Mouse (Mus musculus) small intestine, adult 2 months (tissue): ENCODE measurements around the gene Taar3. TPM values are rescaled to one million over a fixed set of nuclear protein-coding genes. Genes with fewer than 3 reads are reported as not detected.

Experiments
- H3K27ac ChIP-seq: fragments of 200-500 bp; 2 replicates; pipeline ENCODE4 v1.5.1; 2012; ENCODE audit warnings: low read depth, low read length, control low read depth, inconsistent platforms; ENCODE audit not compliant: insufficient read depth
- H3K27me3 ChIP-seq: fragments of 200-500 bp; 2 replicates; pipeline ENCODE4 v1.6.1; 2012; ENCODE audit warnings: mild to moderate bottlenecking, moderate library complexity, low read length, inconsistent platforms; ENCODE audit not compliant: control insufficient read depth, insufficient read depth
- H3K36me3 ChIP-seq: fragments of 200-500 bp; 2 replicates; pipeline ENCODE4 v1.6.1; 2012; ENCODE audit warnings: mild to moderate bottlenecking, low read length, control low read depth, inconsistent platforms; ENCODE audit not compliant: control insufficient read depth, insufficient read depth
- H3K4me1 ChIP-seq: fragments of 200-500 bp; 2 replicates; pipeline ENCODE4 v1.6.1; 2012; ENCODE audit warnings: low read length, inconsistent platforms, mixed read lengths; ENCODE audit not compliant: control insufficient read depth, insufficient read depth, insufficient read length
- H3K4me3 ChIP-seq: fragments of 200-500 bp; 2 replicates; pipeline ENCODE4 v1.5.1; 2012; ENCODE audit warnings: low read depth, mild to moderate bottlenecking, control low read depth, inconsistent platforms, low read length, moderate library complexity
- CTCF ChIP-seq: fragments of 200-500 bp; IDR thresholded peaks from 2 replicates; pipeline ENCODE4 v1.5.1; 2012; ENCODE audit warnings: low read depth, mild to moderate bottlenecking, control low read depth, inconsistent platforms, low read length, moderate library complexity, mixed read lengths; ENCODE audit not compliant: insufficient replicate concordance, insufficient read length; ENCODE audit errors: extremely low read depth
- POLR2A ChIP-seq: fragments of 200-500 bp; IDR thresholded peaks from 2 replicates; pipeline ENCODE4 v1.6.1; 2012; ENCODE audit warnings: low read depth, mild to moderate bottlenecking, control low read depth, inconsistent platforms, low read length, moderate library complexity
- WGBS: fragments of 180-500 bp; shearing (Covaris S2); methylation state at CpG from one replicate; pipeline ENCODE4 v1.1.7; 2018; 5-methylcytosine and 5-hydroxymethylcytosine counted together
- polyA plus RNA-seq: library from polyadenylated mRNA; depleted of rRNA; stranded (reverse); fragments of >200 nt; gene quantifications from 2 replicates; pipeline ENCODE4 v1.2.3, GENCODE M21; 2012; rRNA removed

Gene Taar3
- polyA plus RNA-seq, 1 experiment: not detected

DNA sequence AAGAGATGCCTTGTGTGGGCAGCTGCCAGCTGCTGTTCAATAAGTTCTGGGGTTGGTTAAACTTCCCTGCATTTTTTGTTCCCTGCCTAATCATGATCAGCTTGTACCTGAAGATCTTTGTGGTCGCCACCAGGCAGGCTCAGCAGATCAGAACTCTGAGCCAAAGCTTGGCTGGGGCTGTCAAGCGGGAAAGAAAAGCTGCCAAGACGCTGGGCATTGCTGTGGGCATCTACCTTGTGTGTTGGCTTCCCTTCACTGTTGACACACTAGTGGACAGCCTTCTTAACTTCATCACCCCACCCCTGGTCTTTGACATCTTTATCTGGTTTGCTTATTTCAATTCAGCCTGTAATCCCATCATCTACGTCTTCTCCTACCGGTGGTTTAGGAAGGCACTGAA, 21.9 kb downstream of the Taar3 start:
- no peak overlapping the region for H3K4me3 ChIP-seq
- no peaks in the 10 kb centered on the region for H3K27me3 ChIP-seq
- TF ChIP-seq POLR2A (no peak), CTCF (no peak)
- H3K36me3 ChIP-seq: no peaks in the 10 kb centered on the region
- 87% methylated on average over 5 of the region's 5 CpGs for WGBS
- H3K4me1 ChIP-seq: no peaks in the 10 kb centered on the region
- H3K27ac ChIP-seq: no peak overlapping the region

DNA sequence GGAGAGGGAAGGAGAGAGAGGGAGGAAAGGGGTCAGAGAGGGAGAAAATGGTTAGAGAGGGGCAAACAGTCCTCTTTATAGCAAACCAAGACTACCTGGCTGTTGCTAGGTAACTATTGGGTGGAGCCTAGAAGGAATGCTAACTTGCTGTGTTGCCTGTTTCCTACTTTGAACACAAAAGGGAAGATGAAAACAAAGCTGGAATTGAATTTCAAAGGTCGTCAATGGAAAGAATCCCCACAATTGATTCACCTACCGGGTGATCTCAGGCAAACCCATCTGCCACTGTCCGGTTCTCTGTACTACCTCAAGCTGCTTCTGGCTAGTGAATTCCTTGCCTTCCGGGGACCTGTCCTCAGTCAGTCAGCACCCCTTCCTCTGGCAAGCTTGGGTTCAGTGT, 28.6 kb downstream of the Taar3 start:
- no peaks in the 10 kb centered on the region for H3K27me3 ChIP-seq
- 45% methylated on average over 4 of the region's 4 CpGs for WGBS
- TF ChIP-seq POLR2A (no peak), CTCF (no peak)
- no peak overlapping the region for H3K4me3 ChIP-seq
- H3K36me3 ChIP-seq: no peaks in the 10 kb centered on the region
- no peaks in the 10 kb centered on the region for H3K4me1 ChIP-seq
- H3K27ac ChIP-seq: no peak overlapping the region

DNA sequence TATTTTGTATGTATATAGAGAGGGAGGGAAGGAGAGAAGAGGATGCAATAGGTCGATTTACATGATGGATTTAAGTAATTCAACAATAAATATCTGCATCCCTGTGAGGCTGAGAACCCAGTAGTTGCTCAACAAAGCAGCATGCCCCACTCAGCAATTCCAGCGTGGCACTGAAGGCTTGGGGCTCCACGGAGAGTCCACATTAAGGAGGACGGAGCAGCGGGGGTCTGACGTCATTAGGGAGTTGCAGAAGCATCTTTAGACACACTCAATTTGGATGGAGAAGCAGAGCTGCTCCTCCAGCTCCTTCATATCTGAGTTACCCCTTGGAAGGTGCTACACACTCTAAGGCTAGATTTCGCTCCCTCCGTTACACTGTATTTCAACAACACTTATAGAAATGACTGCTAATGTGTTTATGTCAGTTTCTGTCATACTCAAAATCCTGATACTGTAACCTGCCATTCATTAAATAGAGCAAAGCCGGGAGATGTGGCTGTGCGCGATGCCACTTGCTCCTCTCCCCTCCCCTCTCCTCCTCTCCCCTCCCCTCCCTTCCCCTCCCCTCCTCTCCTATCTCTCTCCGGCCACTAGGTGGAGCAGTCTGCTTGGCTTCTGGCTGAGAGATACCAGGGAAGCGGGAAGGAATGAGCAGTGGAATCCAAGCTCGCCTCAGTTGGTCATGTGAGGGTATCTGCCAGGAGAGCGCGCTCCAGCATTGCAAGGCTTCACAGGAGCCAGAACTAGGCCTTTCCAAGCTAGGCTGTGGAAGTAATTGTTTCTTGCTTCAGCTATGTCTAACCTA, 29.7 kb downstream of the Taar3 start:
- 43% methylated on average over 16 of the region's 16 CpGs for WGBS
- Histone ChIP-seq H3K27me3 (no peaks in the 10 kb centered on the region), H3K4me3 (no peak overlapping the region)

DNA sequence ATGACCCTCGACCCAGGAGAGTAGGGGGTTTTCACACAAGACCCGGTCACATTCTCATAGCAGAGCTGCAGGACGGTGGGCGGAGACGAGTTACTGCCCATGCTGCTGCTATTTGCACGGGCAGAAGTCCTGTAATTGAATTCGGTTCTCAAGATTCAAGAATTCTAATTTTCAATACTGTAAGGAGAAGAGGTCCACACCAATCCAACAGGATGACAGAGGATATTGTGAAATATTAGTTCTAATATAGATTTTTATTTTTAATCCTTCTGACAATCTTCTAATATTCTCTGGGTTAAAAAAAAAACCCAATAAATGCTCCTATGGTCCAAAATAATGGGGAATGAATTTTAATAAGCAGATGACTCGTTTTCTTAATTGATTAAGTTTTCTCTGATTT, 36.2 kb downstream of the Taar3 start, which contains the start of gene Taar6:
TSS of gene Taar6 (minus strand) at position 101 of the 400 bp plus-strand sequence.
- WGBS: 82% methylated on average over 8 of the region's 8 CpGs
- no peak within 1 kb of the TSS for H3K4me3 ChIP-seq
- no peaks in the 10 kb centered on the region for H3K27me3 ChIP-seq
- H3K36me3 ChIP-seq: no peaks in the 10 kb centered on the region
- no peak within 1 kb of the TSS for H3K27ac ChIP-seq
- TF ChIP-seq POLR2A (no peak), CTCF (no peak)
- H3K4me1 ChIP-seq: no peaks in the 10 kb centered on the region

More for the DNA sequence above, 29.7 kb downstream of the Taar3 start:
- Histone ChIP-seq H3K36me3 (no peaks in the 10 kb centered on the region), H3K27ac (no peak overlapping the region), H3K4me1 (no peaks in the 10 kb centered on the region)
- TF ChIP-seq POLR2A (no peak), CTCF (peak; percentile 85; the same call in 1 of the 2 replicates)

DNA sequence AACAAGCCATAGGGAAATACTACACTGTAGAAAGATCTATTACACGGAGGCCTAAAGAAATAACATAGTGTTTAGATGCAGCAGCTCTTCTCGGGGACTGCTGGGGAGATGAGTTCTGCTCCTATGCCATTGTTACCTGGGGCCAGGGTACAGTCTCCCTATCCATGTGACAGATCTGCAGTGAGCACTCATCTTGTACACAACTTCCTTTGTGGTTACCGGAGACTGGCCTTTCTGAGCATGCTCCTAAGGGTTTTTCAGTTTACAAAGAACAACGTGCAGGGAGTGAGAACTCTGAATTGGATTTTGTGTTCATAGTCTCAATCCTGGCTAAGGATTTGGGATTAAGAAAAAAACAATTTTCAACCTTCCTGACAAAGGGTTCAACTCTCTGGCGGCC, 37.1 kb downstream of the Taar3 start:
- Histone ChIP-seq H3K27me3 (no peaks in the 10 kb centered on the region), H3K4me3 (no peak overlapping the region), H3K27ac (no peak overlapping the region), H3K4me1 (no peaks in the 10 kb centered on the region), H3K36me3 (no peaks in the 10 kb centered on the region)
- WGBS: 58% methylated on average over 5 of the region's 5 CpGs
- TF ChIP-seq CTCF (no peak), POLR2A (no peak)

DNA sequence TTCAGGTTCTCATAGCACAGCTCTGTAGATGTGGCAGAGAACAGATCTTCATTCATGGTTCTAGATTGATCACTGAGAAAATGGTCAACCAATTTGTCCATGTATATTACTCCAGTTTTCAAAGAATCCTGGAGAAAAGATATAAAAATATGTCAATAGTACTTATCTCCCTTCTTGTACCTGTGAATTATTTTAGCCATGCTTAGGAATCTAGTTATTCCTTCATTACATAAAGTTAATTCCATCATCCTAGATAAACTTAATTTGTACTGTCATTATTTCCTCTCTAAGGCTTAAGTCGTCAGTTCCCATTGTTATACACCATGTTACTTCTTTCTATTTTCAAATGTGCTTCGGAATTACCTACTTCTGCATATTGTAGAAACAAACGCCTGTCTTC, 44.0 kb downstream of the Taar3 start, which contains the start of gene Taar7a:
TSS of gene Taar7a (minus strand) at position 101 of the 400 bp plus-strand sequence.
- Histone ChIP-seq H3K27ac (no peak within 1 kb of the TSS), H3K36me3 (no peaks in the 10 kb centered on the region), H3K27me3 (no peaks in the 10 kb centered on the region), H3K4me3 (no peak within 1 kb of the TSS), H3K4me1 (no peaks in the 10 kb centered on the region)
- no peak for TF ChIP-seq CTCF
- TF ChIP-seq POLR2A: no peak
- 88% methylated on average over 3 of the region's 3 CpGs for WGBS

DNA sequence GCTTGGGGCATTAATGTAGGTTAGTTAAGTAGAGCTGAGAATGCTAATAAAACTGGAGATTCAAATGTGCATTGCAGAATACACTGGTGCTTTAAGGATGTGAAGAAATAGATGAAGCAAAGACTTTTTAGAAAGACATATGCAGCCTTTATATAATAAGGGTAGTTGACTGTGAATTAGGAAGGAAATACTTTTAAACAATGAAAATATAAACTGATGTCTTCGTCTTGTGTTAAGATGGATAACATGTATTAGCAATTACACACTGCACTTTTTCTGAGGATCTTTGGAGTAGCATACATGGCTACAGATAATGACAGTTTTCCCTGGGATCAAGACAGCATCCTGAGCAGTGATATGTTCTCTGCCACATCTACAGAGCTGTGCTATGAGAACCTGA, 50.3 kb downstream of the Taar3 start, which contains the start of gene Taar7b:
TSS of gene Taar7b (plus strand) at position 301 of the 400 bp plus-strand sequence.
- Histone ChIP-seq H3K27ac (no peak within 1 kb of the TSS), H3K4me1 (no peaks in the 10 kb centered on the region), H3K27me3 (no peaks in the 10 kb centered on the region), H3K36me3 (no peaks in the 10 kb centered on the region), H3K4me3 (no peak within 1 kb of the TSS)
- WGBS: 71% methylated on average over 1 of the region's 1 CpGs
- TF ChIP-seq CTCF: no peak
- no peak for TF ChIP-seq POLR2A

Other genes starting within 250 kb of the Taar3 start
- gene Rps12, start 162.3 kb upstream of the Taar3 start, polyA plus RNA-seq: 1,264 and 1,580 TPM in 2 replicates
- 9.5 and 16.6 TPM in 2 replicates for gene Slc18b1, start 152.6 kb upstream of the Taar3 start, polyA plus RNA-seq
- gene Vnn3, start 98.1 kb upstream of the Taar3 start, polyA plus RNA-seq: 0.06 and 0.74 TPM in 2 replicates
- 9.0 and 118 TPM in 2 replicates for gene Vnn1, start 54.9 kb upstream of the Taar3 start, polyA plus RNA-seq
- gene Taar1, start 29.2 kb upstream of the Taar3 start, polyA plus RNA-seq: not detected in 2 replicates
- not detected in 2 replicates for gene Taar2, start 11.0 kb upstream of the Taar3 start, polyA plus RNA-seq
- gene Taar4, start 10.9 kb downstream of the Taar3 start, polyA plus RNA-seq: not detected in 2 replicates
- gene Taar5, start 21.1 kb downstream of the Taar3 start, polyA plus RNA-seq: not detected in 2 replicates
- gene Taar6, start 36.1 kb downstream of the Taar3 start, polyA plus RNA-seq: not detected in 2 replicates
- not detected in 2 replicates for gene Taar7a, start 43.9 kb downstream of the Taar3 start, polyA plus RNA-seq
- not detected in 2 replicates for gene Taar7b, start 50.4 kb downstream of the Taar3 start, polyA plus RNA-seq
- not detected in 2 replicates for gene Taar7d, start 77.7 kb downstream of the Taar3 start, polyA plus RNA-seq
- gene Taar7e, start 88.1 kb downstream of the Taar3 start, polyA plus RNA-seq: not detected in 2 replicates
- not detected in 2 replicates for gene Taar7f, start 100.0 kb downstream of the Taar3 start, polyA plus RNA-seq
- gene Taar8a, start 126.9 kb downstream of the Taar3 start, polyA plus RNA-seq: not detected in 2 replicates
- gene Taar8b, start 142.7 kb downstream of the Taar3 start, polyA plus RNA-seq: 0.11 TPM in 1 of 2 replicates, not detected in the other
- gene Taar8c, start 152.4 kb downstream of the Taar3 start, polyA plus RNA-seq: 0.13 TPM in 1 of 2 replicates, not detected in the other
- gene Taar9, start 160.0 kb downstream of the Taar3 start, polyA plus RNA-seq: not detected in 2 replicates
- 41.2 and 59.9 TPM in 2 replicates for gene Stx7, start 199.7 kb downstream of the Taar3 start, polyA plus RNA-seq